Mouse (Mus musculus) limb, embryonic 14.5 days (tissue): ENCODE measurements at regions not wholly inside any gene's neighbourhood (a gene's known extent, or its start where the extent isn't known, plus 50 kb on each side); places are given as distances from the start of the nearest gene placed in this dataset.

ENCODE experiments used
- ATAC-seq: fragments of 200-750 bp; cut with Nextera tagmentation; 2 replicates; pipeline ENCODE4 v1.8.0; 2017; ENCODE audit warnings: low read depth, moderate number of reproducible peaks, moderate TSS enrichment; ENCODE audit not compliant: low FRiP score
- DNase-seq: peaks from one replicate; pipeline ENCODE4 v3.0.0-alpha.2; 2015; ENCODE audit warnings: low spot score
- H3K27ac ChIP-seq: fragments of 300-500 bp; sonication (generic); replicated peaks from 2 replicates; pipeline ENCODE4 v1.5.1; 2014; ENCODE audit warnings: low read depth, mild to moderate bottlenecking, low read length, moderate library complexity, mixed read lengths
- H3K27me3 ChIP-seq: fragments of 300-500 bp; sonication (generic); 2 replicates; pipeline ENCODE4 v1.6.1; 2014; ENCODE audit warnings: low read length, mixed read lengths; ENCODE audit not compliant: control insufficient read depth, insufficient read depth
- H3K36me3 ChIP-seq: fragments of 300-500 bp; sonication (generic); 2 replicates; pipeline ENCODE4 v1.6.1; 2014; ENCODE audit warnings: mild to moderate bottlenecking, low read length, moderate library complexity, mixed read lengths; ENCODE audit not compliant: control insufficient read depth, insufficient read depth
- H3K4me1 ChIP-seq: fragments of 300-500 bp; sonication (generic); 2 replicates; pipeline ENCODE4 v1.6.1; 2014; ENCODE audit warnings: antibody characterized with exemption, low read length, mixed read lengths; ENCODE audit not compliant: control insufficient read depth, insufficient read depth
- H3K4me2 ChIP-seq: fragments of 300-500 bp; sonication (generic); replicated peaks from 2 replicates; pipeline ENCODE4 v1.6.1; 2014; ENCODE audit warnings: low read depth, mild to moderate bottlenecking, low read length, moderate library complexity; ENCODE audit not compliant: severe bottlenecking
- H3K4me3 ChIP-seq: fragments of 300-500 bp; sonication (generic); replicated peaks from 2 replicates; pipeline ENCODE4 v1.5.1; 2014; ENCODE audit warnings: low read length
- H3K9ac ChIP-seq: fragments of 300-500 bp; sonication (generic); 2 replicates; pipeline ENCODE4 v1.6.1; 2014; ENCODE audit warnings: mild to moderate bottlenecking, low read depth, low read length, moderate library complexity; ENCODE audit not compliant: severe bottlenecking
- H3K9me3 ChIP-seq: fragments of 300-500 bp; sonication (generic); 2 replicates; pipeline ENCODE4 v1.6.1; 2016; ENCODE audit warnings: low read length; ENCODE audit not compliant: control insufficient read depth
- POLR2A ChIP-seq: fragments of 200-500 bp; IDR thresholded peaks from 2 replicates; pipeline ENCODE4 v1.8.0; 2012; ENCODE audit warnings: inconsistent platforms, mild to moderate bottlenecking, moderate library complexity, borderline replicate concordance; ENCODE audit not compliant: insufficient read depth, insufficient read length; ENCODE audit errors: extremely low read depth
- WGBS: fragments of 180-500 bp; shearing (Covaris S2); extraction: QIAGEN DNeasy Blood & Tissue Kit; methylation state at CpG from one replicate; pipeline ENCODE4 v1.1.7; 2014; 5-methylcytosine and 5-hydroxymethylcytosine counted together

DNA sequence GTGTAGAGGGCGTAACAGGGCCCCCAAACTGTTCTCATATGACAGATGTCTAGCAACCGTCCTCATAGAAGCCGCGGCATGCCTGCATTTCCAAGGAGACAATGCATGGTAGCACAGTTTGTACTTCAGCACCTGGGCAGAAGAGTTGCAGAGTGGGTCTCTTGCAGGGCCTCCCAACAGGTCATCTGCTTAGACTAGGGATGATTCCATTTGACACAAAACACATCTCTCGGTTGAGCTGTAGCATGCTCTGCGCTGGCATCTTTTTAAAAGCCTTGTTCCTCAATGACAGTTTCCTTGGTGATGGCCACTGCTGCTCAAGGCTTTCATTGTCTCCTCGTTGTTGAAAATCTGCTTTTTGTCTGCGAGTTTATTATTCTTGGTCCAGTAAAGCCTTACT lies 546.1 kb downstream of the Ttll7 start:
- TF ChIP-seq POLR2A, result no peak
- Histone ChIP-seq H3K4me1 (no peaks in the 10 kb centered on the region), H3K27me3 (no peaks in the 10 kb centered on the region), H3K9ac (no peak overlapping the region), H3K4me2 (no peak overlapping the region), H3K27ac (no peak overlapping the region), H3K4me3 (no peak overlapping the region), H3K36me3 (no peaks in the 10 kb centered on the region), H3K9me3 (no peaks in the 10 kb centered on the region)
- ATAC-seq, result no peak
- 91% methylated on average over 8 of the region's 8 CpGs for WGBS
- DNase-seq, result no peak

DNA sequence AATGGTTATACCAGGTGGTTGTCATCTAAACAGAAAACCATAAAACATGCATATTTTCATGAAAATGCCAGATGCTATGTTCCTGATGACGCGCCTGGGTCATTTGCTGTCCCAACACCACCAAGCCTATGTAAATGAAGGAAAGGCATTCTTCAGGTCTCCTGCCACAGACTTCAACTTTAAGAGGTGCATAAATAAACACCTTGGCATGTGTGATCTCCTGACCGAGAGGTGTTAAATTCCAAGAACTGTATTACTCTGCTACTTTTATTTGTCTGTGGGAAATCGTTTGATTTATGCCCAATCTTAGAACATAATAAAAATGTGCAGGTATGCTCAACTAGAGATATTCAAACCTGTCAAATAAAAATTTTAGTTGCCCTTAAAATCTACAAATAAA lies 560.1 kb downstream of the Ttll7 start:
- H3K4me3 ChIP-seq, result no peak overlapping the region
- no peak for TF ChIP-seq POLR2A
- no peaks in the 10 kb centered on the region for H3K27me3 ChIP-seq
- H3K4me2 ChIP-seq, result no peak overlapping the region
- H3K36me3 ChIP-seq, result no peaks in the 10 kb centered on the region
- no peaks in the 10 kb centered on the region for H3K9me3 ChIP-seq
- no peak overlapping the region for H3K27ac ChIP-seq
- H3K9ac ChIP-seq, result no peak overlapping the region
- no peaks in the 10 kb centered on the region for H3K4me1 ChIP-seq
- DNase-seq (no peak), ATAC-seq (no peak)
- 45% methylated on average over 4 of the region's 4 CpGs for WGBS

- Histone ChIP-seq H3K4me1 (no peaks in the 10 kb centered on the region), H3K9ac (no peak overlapping the region), H3K9me3 (no peaks in the 10 kb centered on the region), H3K4me2 (no peak overlapping the region), H3K36me3 (no peaks in the 10 kb centered on the region), H3K27ac (no peak overlapping the region), H3K27me3 (no peaks in the 10 kb centered on the region), H3K4me3 (no peak overlapping the region)
- ATAC-seq (no peak), DNase-seq (no peak)
- TF ChIP-seq POLR2A, result no peak
- WGBS, result 41% methylated on average over 3 of the region's 3 CpGs
These were observed 564.8 kb downstream of the Ttll7 start for GRCm38 (mm10) chr3:147416926-147417325.

DNA sequence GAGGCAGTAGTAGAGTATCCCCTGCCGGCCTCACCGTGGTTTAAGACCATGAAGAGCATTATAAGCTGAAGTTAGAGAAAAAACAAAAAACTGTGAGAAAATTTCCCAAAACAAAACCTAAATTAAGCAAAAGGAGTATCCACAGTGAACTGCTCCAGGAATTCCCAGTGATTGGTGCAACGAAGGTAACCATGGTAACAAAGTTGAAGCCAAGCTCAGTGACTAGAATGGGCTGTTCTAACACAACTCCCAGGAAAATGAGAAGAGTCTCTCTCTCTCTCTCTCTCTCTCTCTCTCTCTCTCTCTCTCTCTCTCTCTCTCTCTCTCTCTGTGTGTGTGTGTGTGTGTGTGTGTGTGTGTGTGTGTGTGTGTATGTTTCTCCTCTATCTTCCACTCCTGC lies 567.0 kb downstream of the Ttll7 start:
- H3K27ac ChIP-seq, result no peak overlapping the region
- peaks cover 7% of the 10 kb centered on the region; the same call in 1 of the 2 replicates for H3K4me1 ChIP-seq
- H3K9me3 ChIP-seq, result no peaks in the 10 kb centered on the region
- no peak for TF ChIP-seq POLR2A
- ATAC-seq, result no peak
- WGBS, result 56% methylated on average over 3 of the region's 3 CpGs
- H3K4me3 ChIP-seq, result no peak overlapping the region
- no peaks in the 10 kb centered on the region for H3K27me3 ChIP-seq
- DNase-seq, result no peak
- H3K36me3 ChIP-seq, result no peaks in the 10 kb centered on the region
- no peak overlapping the region for H3K4me2 ChIP-seq
- H3K9ac ChIP-seq, result no peak overlapping the region

- Histone ChIP-seq H3K9ac (no peak overlapping the region), H3K4me1 (peaks cover 9% of the 10 kb centered on the region; the same call in 1 of the 2 replicates), H3K27me3 (no peaks in the 10 kb centered on the region), H3K9me3 (no peaks in the 10 kb centered on the region), H3K4me2 (no peak overlapping the region), H3K36me3 (no peaks in the 10 kb centered on the region), H3K27ac (no peak overlapping the region), H3K4me3 (no peak overlapping the region)
- ATAC-seq, result no peak
- no peak for TF ChIP-seq POLR2A
- DNase-seq, result no peak
- 65% methylated on average over 5 of the region's 5 CpGs for WGBS
These were observed 570.0 kb downstream of the Ttll7 start for GRCm38 (mm10) chr3:147422196-147422595.
